Mouse (Mus musculus) forebrain, embryonic 13.5 days (tissue): ENCODE data around the gene Vmn1r188. TPM values are rescaled to one million over a fixed set of nuclear protein-coding genes. Genes with fewer than 3 reads are reported as not detected.
"Not testable (repeated sequence)": the region's sequence is repeated elsewhere in the genome, so short reads cannot be mapped to it uniquely, and the experiment has no call there.

Experiments used
- ATAC-seq: fragments of 200-750 bp; cut with Nextera tagmentation; 2 replicates; pipeline ENCODE4 v1.8.0; 2017
- H3K27ac ChIP-seq: fragments of 300-500 bp; sonication (generic); 2 replicates; pipeline ENCODE4 v1.5.1; 2015; ENCODE audit warnings: inconsistent platforms, mild to moderate bottlenecking, moderate library complexity
- H3K27me3 ChIP-seq: fragments of 300-500 bp; sonication (generic); 2 replicates; pipeline ENCODE4 v1.6.1; 2015; ENCODE audit warnings: mild to moderate bottlenecking, inconsistent platforms
- H3K36me3 ChIP-seq: fragments of 300-500 bp; sonication (generic); 2 replicates; pipeline ENCODE4 v1.6.1; 2015; ENCODE audit warnings: mild to moderate bottlenecking, inconsistent platforms; ENCODE audit not compliant: poor library complexity, severe bottlenecking
- H3K4me1 ChIP-seq: fragments of 300-500 bp; sonication (generic); 2 replicates; pipeline ENCODE4 v1.6.1; 2015; ENCODE audit warnings: inconsistent platforms
- H3K4me2 ChIP-seq: fragments of 300-500 bp; sonication (generic); 2 replicates; pipeline ENCODE4 v1.6.1; 2015; ENCODE audit warnings: inconsistent platforms, mild to moderate bottlenecking, moderate library complexity
- H3K4me3 ChIP-seq: fragments of 300-500 bp; sonication (generic); 2 replicates; pipeline ENCODE4 v1.5.1; 2015; ENCODE audit warnings: mild to moderate bottlenecking, inconsistent platforms
- H3K9ac ChIP-seq: fragments of 300-500 bp; sonication (generic); 2 replicates; pipeline ENCODE4 v1.6.1; 2015; ENCODE audit warnings: mild to moderate bottlenecking, inconsistent platforms
- H3K9me3 ChIP-seq: fragments of 300-500 bp; sonication (generic); replicated peaks from 2 replicates; pipeline ENCODE4 v1.6.1; 2016; ENCODE audit warnings: inconsistent platforms
- WGBS: fragments of 180-500 bp; shearing (Covaris S2); methylation state at CpG from one replicate; pipeline ENCODE4 v1.1.7; 2015; 5-methylcytosine and 5-hydroxymethylcytosine counted together
- polyA plus RNA-seq: library from polyadenylated mRNA; unstranded; fragments of >200 nt; fragmentation: Nextera tagmentation; extraction: Ambion mirVana; gene quantifications from 2 replicates; pipeline ENCODE4 v1.2.1, GENCODE M21; 2015

Gene Vmn1r188
- polyA plus RNA-seq, 1 experiment from 2014 or later: not detected

GRCm38 (mm10) chr13:22041651-22042567 is 42.3 kb upstream of the Vmn1r188 start:
- peak overlapping the region; percentile 82 for H3K4me2 ChIP-seq
- peak overlapping the region; percentile 97 for H3K27ac ChIP-seq
- ATAC-seq: no peak
- H3K4me3 ChIP-seq: peak overlapping the region; percentile 51
- H3K27me3 ChIP-seq: no peaks in the 10 kb centered on the region
- peaks cover 28% of the 10 kb centered on the region for H3K4me1 ChIP-seq
- no peaks in the 10 kb centered on the region for H3K9me3 ChIP-seq
- H3K36me3 ChIP-seq: no peaks in the 10 kb centered on the region
- WGBS: 1% methylated on average over 13 of the region's 13 CpGs
- H3K9ac ChIP-seq: peak overlapping the region; percentile 70

DNA sequence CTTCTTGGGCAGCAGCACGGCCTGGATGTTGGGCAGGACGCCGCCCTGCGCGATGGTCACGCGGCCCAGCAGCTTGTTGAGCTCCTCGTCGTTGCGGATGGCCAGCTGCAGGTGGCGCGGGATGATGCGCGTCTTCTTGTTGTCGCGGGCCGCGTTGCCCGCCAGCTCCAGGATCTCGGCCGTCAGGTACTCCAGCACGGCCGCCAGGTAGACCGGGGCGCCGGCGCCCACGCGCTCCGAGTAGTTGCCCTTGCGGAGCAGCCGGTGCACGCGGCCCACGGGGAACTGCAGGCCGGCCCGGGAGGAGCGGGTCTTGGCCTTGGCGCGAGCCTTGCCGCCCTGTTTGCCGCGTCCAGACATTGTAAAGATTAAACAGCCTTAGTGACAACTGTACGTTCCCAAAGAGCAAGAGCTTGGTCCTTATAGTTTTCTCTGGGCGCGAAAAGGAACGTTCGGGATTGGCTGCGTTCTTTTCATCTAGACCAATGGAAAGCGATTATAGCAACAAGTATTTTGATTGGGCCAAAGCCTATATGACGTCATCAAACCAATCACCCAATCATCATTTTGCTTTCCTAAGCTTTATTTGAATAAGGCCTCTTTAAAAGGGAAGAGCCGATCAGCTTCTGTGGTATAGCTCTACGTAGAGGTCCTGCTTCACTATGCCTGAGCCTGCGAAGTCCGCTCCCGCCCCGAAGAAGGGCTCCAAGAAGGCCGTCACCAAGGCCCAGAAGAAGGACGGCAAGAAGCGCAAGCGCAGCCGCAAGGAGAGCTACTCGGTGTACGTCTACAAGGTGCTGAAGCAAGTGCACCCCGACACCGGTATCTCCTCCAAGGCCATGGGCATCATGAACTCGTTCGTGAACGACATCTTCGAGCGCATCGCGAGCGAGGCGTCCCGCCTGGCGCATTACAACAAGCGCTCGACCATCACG is 41.4 kb upstream of the Vmn1r188 start, which contains the start of the genes Hist1h2ag and Hist1h2bj:
Gene Hist1h2ag, minus strand, starts transcription at position 377 of the 935 bp plus-strand sequence.
Gene Hist1h2bj, plus strand, starts transcription at position 647 of the 935 bp plus-strand sequence.
- H3K9me3 ChIP-seq, H3K27me3 ChIP-seq, H3K36me3 ChIP-seq: not testable (repeated sequence)
- Histone ChIP-seq H3K27ac (peak within 1 kb of the TSS; percentile 97), H3K4me1 (peaks cover 27% of the 10 kb centered on the region), H3K9ac (peak within 1 kb of the TSS; percentile 71), H3K4me3 (peak within 1 kb of the TSS; percentile 51), H3K4me2 (peak within 1 kb of the TSS; percentile 82)
- ATAC-seq: peak; percentile 94
- under 1% methylated on average over 48 of the region's 80 CpGs for WGBS

DNA sequence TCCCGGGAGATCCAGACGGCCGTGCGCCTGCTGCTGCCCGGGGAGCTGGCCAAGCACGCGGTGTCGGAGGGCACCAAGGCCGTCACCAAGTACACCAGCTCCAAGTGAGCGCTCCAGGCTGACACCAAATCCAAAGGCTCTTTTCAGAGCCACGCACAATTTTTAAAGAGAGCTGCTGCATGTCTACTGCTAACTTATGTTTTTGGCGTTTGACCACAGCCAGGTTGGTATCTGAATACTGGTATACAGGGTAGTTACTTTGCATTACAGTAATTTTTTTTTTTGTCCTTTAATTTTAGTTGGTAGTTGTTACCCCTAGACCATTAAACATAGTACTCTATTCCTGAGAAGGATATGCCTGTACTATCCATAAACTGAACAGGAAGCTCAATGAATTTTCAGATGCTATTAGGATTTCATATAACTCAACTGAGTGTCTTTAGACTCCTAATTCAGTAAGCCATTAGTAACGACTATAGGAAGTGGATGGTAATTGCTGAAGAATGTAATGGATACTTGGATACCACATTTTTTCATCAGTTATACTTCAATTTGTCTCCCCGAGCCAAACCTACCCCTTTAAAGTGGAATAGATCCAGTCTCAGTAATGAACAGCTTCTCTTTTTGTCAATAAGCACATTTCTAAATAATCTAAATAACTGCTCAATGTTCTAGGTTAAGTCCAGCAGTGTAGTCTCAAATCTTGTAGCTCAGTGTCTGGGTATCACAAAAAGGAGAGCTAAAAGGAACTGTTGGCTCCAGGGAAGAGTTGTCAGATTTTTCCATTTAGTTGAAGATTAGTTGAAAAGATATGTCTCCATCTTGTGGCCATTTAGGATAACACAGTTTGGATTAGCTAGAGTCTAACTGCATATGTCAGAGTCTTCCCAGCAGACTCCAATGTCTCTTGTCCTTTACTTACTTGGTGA is 40.5 kb upstream of the Vmn1r188 start:
- Histone ChIP-seq H3K4me2 (peak overlapping the region; percentile 65), H3K9ac (peak overlapping the region; percentile 71), H3K27ac (peak overlapping the region; percentile 88), H3K4me3 (peak overlapping the region; percentile 43), H3K36me3 (no peaks in the 10 kb centered on the region), H3K27me3 (no peaks in the 10 kb centered on the region), H3K4me1 (peaks cover 27% of the 10 kb centered on the region), H3K9me3 (no peaks in the 10 kb centered on the region)
- ATAC-seq: peak; percentile 16
- under 1% methylated on average over 9 of the region's 14 CpGs for WGBS

- peak overlapping the region; percentile 65 for H3K4me2 ChIP-seq
- peak overlapping the region; percentile 43 for H3K4me3 ChIP-seq
Measured at GRCm38 (mm10) chr13:22044432-22045155, 39.6 kb upstream of the Vmn1r188 start.

DNA sequence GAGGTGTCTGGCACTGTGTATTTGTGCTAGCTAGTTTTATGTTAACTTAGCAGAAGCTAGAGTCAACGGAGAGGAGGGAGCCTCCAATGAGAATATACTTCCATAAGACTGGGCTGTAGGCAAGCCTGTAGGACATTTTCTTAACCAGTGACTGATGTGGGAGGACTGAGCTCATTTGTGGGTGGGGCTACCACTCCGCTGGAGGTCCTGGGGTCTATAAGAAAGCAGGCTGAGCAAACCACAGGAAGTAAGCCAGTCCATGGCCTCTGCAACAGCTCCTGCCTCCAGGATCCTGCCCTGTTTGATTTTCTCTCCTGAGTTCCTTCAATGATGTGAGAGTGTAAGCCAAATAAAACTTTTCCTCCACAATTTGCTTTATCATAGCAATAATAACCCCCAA is 38.9 kb upstream of the Vmn1r188 start:
- no peak for ATAC-seq
- Histone ChIP-seq H3K27ac (no peak overlapping the region), H3K4me1 (peaks cover 25% of the 10 kb centered on the region), H3K9ac (no peak overlapping the region), H3K36me3 (no peaks in the 10 kb centered on the region), H3K4me3 (no peak overlapping the region), H3K9me3 (no peaks in the 10 kb centered on the region), H3K27me3 (no peaks in the 10 kb centered on the region), H3K4me2 (no peak overlapping the region)
- WGBS: 81% methylated on average over 2 of the region's 2 CpGs

More at GRCm38 (mm10) chr13:22044432-22045155, 39.6 kb upstream of the Vmn1r188 start:
- Histone ChIP-seq H3K36me3 (no peaks in the 10 kb centered on the region), H3K9me3 (no peaks in the 10 kb centered on the region), H3K27me3 (no peaks in the 10 kb centered on the region), H3K4me1 (peaks cover 28% of the 10 kb centered on the region), H3K9ac (no peak overlapping the region), H3K27ac (no peak overlapping the region)
- ATAC-seq: no peak
- 85% methylated on average over 6 of the region's 6 CpGs for WGBS

DNA sequence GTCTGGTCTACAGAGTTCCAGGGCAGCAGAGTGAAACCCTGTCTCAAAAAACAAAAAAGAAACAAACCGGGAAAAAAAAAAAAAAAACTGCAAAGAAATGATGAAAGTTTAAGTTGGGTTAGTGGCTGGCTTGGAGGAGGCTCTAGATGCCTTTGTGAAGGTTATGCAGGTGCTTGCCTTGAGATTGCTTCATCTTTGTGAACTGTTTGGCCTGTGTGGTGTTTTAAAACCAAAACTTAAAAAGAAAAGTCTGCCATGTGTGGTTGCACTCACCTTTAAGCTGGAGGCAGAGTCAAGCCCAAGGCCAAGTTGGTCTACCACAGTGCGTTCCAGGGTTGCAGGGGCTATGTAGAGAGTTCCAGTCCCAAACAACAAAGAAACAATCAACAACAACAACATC is 35.2 kb upstream of the Vmn1r188 start:
- Histone ChIP-seq H3K9ac (no peak overlapping the region), H3K9me3 (no peaks in the 10 kb centered on the region), H3K4me2 (no peak overlapping the region), H3K27ac (no peak overlapping the region), H3K4me3 (no peak overlapping the region), H3K27me3 (no peaks in the 10 kb centered on the region), H3K4me1 (peaks cover 7% of the 10 kb centered on the region), H3K36me3 (no peaks in the 10 kb centered on the region)
- 78% methylated on average over 2 of the region's 2 CpGs for WGBS
- ATAC-seq: no peak

GRCm38 (mm10) chr13:22049737-22050440 is 34.4 kb upstream of the Vmn1r188 start:
- Histone ChIP-seq H3K9ac (peak overlapping the region; percentile 56; the same call in 1 of the 2 replicates), H3K27me3 (no peaks in the 10 kb centered on the region), H3K9me3 (no peaks in the 10 kb centered on the region), H3K4me1 (0 out of 2 replicates have a peak, but pooled peaks cover 4% of the 10 kb centered on the region), H3K4me2 (peak overlapping the region; percentile 64), H3K36me3 (no peaks in the 10 kb centered on the region), H3K27ac (peak overlapping the region; percentile 84), H3K4me3 (peak overlapping the region; percentile 52)
- WGBS: 2% methylated on average over 14 of the region's 14 CpGs
- peak; percentile 37 for ATAC-seq

- Histone ChIP-seq H3K36me3 (no peaks in the 10 kb centered on the region), H3K4me3 (peak overlapping the region; percentile 52)
Measured at GRCm38 (mm10) chr13:22050591-22051522, 33.4 kb upstream of the Vmn1r188 start.

GRCm38 (mm10) chr13:22051523-22051859 is 32.7 kb upstream of the Vmn1r188 start:
- peak overlapping the region; percentile 64 for H3K4me2 ChIP-seq
- WGBS: 14% methylated on average over 5 of the region's 5 CpGs
- no peaks in the 10 kb centered on the region for H3K36me3 ChIP-seq

More at GRCm38 (mm10) chr13:22050591-22051522, 33.4 kb upstream of the Vmn1r188 start:
- Histone ChIP-seq H3K4me2 (peak overlapping the region; percentile 64), H3K27ac (peak overlapping the region; percentile 84), H3K9me3 (no peaks in the 10 kb centered on the region), H3K4me1 (0 out of 2 replicates have a peak, but pooled peaks cover 4% of the 10 kb centered on the region), H3K27me3 (no peaks in the 10 kb centered on the region), H3K9ac (peak overlapping the region; percentile 66)
- ATAC-seq: peak; percentile 95
- WGBS: under 1% methylated on average over 52 of the region's 52 CpGs

More at GRCm38 (mm10) chr13:22051523-22051859, 32.7 kb upstream of the Vmn1r188 start:
- H3K27ac ChIP-seq: peak overlapping the region; percentile 84; the same call in 1 of the 2 replicates
- ATAC-seq: peak; percentile 46; the same call in 1 of the 2 replicates
- H3K4me3 ChIP-seq: peak overlapping the region; percentile 52
- peak overlapping the region; percentile 66 for H3K9ac ChIP-seq
- 0 out of 2 replicates have a peak, but pooled peaks cover 4% of the 10 kb centered on the region for H3K4me1 ChIP-seq
- no peaks in the 10 kb centered on the region for H3K9me3 ChIP-seq
- no peaks in the 10 kb centered on the region for H3K27me3 ChIP-seq
